Mouse (Mus musculus) spleen, adult 2 months (tissue): ENCODE results near the gene Eif5a. TPM values are rescaled to one million over a fixed set of nuclear protein-coding genes. Genes with fewer than 3 reads are reported as not detected.
"Not testable (repeated sequence)": the region's sequence is repeated elsewhere in the genome, so short reads cannot be mapped to it uniquely, and the experiment has no call there.

Experiments
- DNase-seq, 2 experiments: peaks; one replicate each; pipeline versions ENCODE4 v3.0.0 to v3.0.0-alpha.2; 2012 to 2021; ENCODE audit warnings: low spot score in 2 of 2, low read depth in 1 of 2
- H3K27ac ChIP-seq: fragments of 200-500 bp; 2 replicates; pipeline ENCODE4 v1.5.1; 2012; ENCODE audit warnings: low read length, inconsistent platforms; ENCODE audit not compliant: insufficient read depth
- H3K27me3 ChIP-seq: fragments of 200-500 bp; 2 replicates; pipeline ENCODE4 v1.6.1; 2012; ENCODE audit warnings: mild to moderate bottlenecking, moderate library complexity, low read length, inconsistent platforms; ENCODE audit not compliant: control insufficient read depth, insufficient read depth
- H3K36me3 ChIP-seq: fragments of 200-500 bp; 2 replicates; pipeline ENCODE4 v1.6.1; 2012; ENCODE audit warnings: mild to moderate bottlenecking, low read length, inconsistent platforms; ENCODE audit not compliant: control insufficient read depth, insufficient read depth
- H3K4me1 ChIP-seq: fragments of 200-500 bp; 2 replicates; pipeline ENCODE4 v1.6.1; 2011; ENCODE audit warnings: inconsistent platforms; ENCODE audit not compliant: control insufficient read depth, insufficient read depth, insufficient read length
- H3K4me3 ChIP-seq: fragments of 200-500 bp; 2 replicates; pipeline ENCODE4 v1.5.1; 2011; ENCODE audit warnings: mild to moderate bottlenecking, inconsistent platforms; ENCODE audit not compliant: insufficient read depth, insufficient read length; ENCODE audit errors: extremely low read depth
- CTCF ChIP-seq: fragments of 200-500 bp; IDR thresholded peaks from 2 replicates; pipeline ENCODE4 v1.5.1; 2011; ENCODE audit warnings: mild to moderate bottlenecking, inconsistent platforms; ENCODE audit not compliant: insufficient read depth, insufficient read length, insufficient replicate concordance; ENCODE audit errors: extremely low read depth
- POLR2A ChIP-seq: fragments of 200-500 bp; IDR thresholded peaks from 2 replicates; pipeline ENCODE4 v1.6.1; 2011; ENCODE audit warnings: low read depth, low read length, inconsistent platforms
- WGBS: fragments of 180-500 bp; shearing (Covaris S2); methylation state at CpG from one replicate; pipeline ENCODE4 v1.1.7; 2018; 5-methylcytosine and 5-hydroxymethylcytosine counted together
- polyA plus RNA-seq: library from polyadenylated mRNA; depleted of rRNA; stranded (reverse); fragments of >200 nt; gene quantifications from 2 replicates; pipeline ENCODE4 v1.2.3, GENCODE M21; 2012

Gene Eif5a
- polyA plus RNA-seq, 1 experiment = 219 TPM

DNA sequence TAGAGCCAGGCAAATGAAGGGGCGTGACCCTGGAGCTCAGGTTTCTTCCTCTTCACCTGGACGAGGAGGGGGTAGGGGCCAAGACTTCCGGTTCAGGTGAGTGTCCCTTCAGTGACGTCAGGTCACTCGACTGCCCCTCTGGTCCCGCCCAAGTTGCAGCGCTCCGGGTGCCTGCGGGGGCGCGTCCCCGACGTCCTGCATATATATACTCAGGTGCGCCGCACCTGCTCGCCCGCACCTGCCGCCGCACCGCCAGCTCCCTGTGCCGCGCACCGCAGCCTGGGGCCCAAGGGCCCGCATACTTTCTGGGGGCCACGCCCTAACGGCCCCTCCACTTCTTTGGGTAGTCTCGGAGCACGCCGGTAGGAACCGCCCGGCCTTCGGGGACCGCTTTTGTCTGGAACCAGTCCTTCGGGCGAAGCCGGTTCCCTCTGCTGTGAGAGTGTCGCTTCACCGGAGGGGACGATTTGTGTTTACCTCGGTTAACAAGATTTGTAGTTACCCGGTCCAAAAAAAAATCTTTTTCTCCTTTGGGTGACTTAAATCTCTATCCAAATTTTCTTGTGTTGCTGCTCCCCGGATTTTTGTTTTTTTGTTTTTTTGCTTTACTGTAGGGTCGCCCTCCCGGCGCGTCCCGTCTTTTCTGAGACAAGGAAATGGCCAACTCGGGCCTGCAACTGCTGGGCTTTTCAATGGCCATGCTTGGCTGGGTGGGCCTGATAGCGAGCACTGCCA lies 43.7 kb upstream of the Eif5a start:
- Histone ChIP-seq H3K4me3 (no peak overlapping the region; the same call in 1 of the 2 replicates), H3K36me3 (peaks cover 1% of the 10 kb centered on the region; the same call in 1 of the 2 replicates), H3K27ac (no peak overlapping the region), H3K4me1 (peaks cover 16% of the 10 kb centered on the region), H3K27me3 (peaks cover 23% of the 10 kb centered on the region)
- TF ChIP-seq POLR2A = no peak
- no peak for TF ChIP-seq CTCF
- 9% methylated on average over 49 of the region's 49 CpGs for WGBS
- no peak for DNase-seq

DNA sequence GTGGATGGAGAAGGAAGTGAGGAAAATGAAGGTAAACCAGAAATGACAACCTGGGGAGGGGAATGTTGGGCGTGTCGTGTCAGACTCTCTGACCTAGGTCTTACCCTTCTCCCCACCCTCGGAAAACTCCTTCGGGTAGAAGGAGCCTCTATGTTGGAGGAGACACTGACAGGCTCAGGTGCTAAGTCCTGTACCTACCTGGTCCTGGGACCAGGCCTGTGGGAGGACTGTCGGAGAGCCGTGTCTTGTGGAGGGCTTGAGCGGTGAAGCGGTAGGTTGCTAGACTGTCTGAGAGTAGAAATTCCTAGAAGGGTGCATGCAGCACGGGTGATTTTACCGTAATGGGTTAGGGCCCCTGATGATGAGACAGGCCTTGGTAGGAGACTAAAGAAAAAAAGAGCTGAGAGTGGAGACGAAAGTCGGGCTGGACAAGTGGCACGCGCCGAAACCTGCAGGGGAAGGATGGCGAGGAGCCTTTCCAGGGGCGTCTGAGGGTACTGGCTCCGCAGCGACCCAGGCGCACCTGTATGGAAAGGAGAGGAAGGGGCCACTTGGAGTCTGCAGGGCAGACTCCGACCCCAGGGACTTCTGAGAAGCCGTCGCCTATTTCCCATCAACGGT lies 43.0 kb upstream of the Eif5a start, which contains the start of gene Cldn7:
Cldn7 (plus strand) TSS at position 130 of the 621 bp plus-strand sequence.
- no peak for TF ChIP-seq POLR2A
- TF ChIP-seq CTCF = no peak
- peaks cover 1% of the 10 kb centered on the region; the same call in 1 of the 2 replicates for H3K36me3 ChIP-seq
- H3K4me3 ChIP-seq = no peak within 1 kb of the TSS
- DNase-seq = no peak
- H3K27me3 ChIP-seq = peaks cover 23% of the 10 kb centered on the region
- peaks cover 15% of the 10 kb centered on the region for H3K4me1 ChIP-seq
- 35% methylated on average over 24 of the region's 24 CpGs for WGBS
- no peak within 1 kb of the TSS for H3K27ac ChIP-seq

DNA sequence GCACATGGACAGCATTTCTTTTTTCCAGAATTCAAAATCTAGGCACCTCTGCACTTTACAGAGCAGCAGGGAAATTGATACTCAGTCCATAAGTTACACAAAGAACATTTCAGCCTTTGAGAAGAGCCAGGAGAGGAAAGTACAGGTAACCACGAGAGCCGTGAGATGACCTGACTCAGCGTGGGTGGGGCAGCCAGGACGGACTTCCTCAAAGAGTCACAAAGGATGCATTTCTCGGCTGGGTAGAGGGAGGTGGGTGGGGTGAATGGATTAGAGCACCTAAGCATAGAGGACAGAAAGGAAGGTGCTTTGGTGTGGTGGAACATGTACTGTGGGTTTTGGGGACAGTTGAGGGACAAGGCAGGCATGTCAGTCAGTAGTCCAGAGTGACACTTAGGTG lies 40.1 kb upstream of the Eif5a start:
- 4% methylated on average over 5 of the region's 5 CpGs for WGBS
- peaks cover 23% of the 10 kb centered on the region for H3K27me3 ChIP-seq
- DNase-seq = no peak
- no peaks in the 10 kb centered on the region for H3K36me3 ChIP-seq
- no peak overlapping the region for H3K4me3 ChIP-seq
- no peak for TF ChIP-seq CTCF
- no peak for TF ChIP-seq POLR2A
- H3K27ac ChIP-seq = no peak overlapping the region
- H3K4me1 ChIP-seq = peaks cover 14% of the 10 kb centered on the region

DNA sequence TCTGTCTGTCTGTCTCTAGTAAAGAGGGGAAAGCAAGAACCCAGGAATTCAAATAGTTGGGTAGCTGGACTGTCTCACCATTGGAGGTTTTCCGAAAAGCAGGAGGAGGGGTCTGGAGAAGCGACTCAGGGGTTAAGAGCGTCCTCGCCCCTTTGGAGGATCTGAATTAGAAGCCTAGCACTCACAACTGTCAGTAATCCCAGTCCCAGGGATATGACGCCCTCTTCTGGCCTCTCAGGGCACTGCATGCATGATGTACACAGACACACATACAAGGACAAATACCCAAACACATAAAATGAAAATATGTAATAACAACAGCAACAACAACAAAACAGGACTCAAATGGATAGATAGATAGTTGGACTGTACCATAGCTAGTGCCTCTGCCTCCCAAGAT lies 38.9 kb upstream of the Eif5a start:
- peaks cover 3% of the 10 kb centered on the region for H3K4me1 ChIP-seq
- H3K36me3 ChIP-seq = no peaks in the 10 kb centered on the region
- no peak for DNase-seq
- H3K27me3 ChIP-seq = peaks cover 11% of the 10 kb centered on the region
- 64% methylated on average over 5 of the region's 5 CpGs for WGBS
- TF ChIP-seq POLR2A = no peak
- TF ChIP-seq CTCF = no peak
- H3K27ac ChIP-seq = no peak overlapping the region
- H3K4me3 ChIP-seq = no peak overlapping the region

DNA sequence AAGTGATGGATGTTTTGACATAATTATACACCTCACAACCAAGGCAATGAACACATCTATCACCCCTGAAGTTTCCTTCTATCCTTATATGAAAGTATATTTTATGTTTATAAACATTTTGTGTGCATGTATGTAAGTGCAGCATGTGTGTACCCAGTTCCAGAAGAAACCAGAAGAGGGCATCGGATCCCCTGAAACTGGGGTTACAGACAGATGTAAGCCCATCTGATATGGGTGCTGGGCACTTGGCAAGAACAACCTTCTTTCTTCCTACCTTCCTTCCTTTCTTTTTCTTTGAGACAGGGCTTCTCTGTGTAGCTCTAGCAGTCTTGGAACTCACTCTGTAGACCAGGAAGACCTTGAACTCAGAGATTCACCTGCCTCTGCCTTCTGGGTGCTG lies 34.5 kb upstream of the Eif5a start:
- 66% methylated on average over 1 of the region's 1 CpGs for WGBS
- no peak for TF ChIP-seq CTCF
- no peak for TF ChIP-seq POLR2A
- no peaks in the 10 kb centered on the region for H3K4me1 ChIP-seq
- no peak overlapping the region for H3K27ac ChIP-seq
- no peak for DNase-seq
- no peaks in the 10 kb centered on the region for H3K36me3 ChIP-seq
- H3K27me3 ChIP-seq = peaks cover 2% of the 10 kb centered on the region; the same call in 1 of the 2 replicates
- H3K4me3 ChIP-seq = no peak overlapping the region

DNA sequence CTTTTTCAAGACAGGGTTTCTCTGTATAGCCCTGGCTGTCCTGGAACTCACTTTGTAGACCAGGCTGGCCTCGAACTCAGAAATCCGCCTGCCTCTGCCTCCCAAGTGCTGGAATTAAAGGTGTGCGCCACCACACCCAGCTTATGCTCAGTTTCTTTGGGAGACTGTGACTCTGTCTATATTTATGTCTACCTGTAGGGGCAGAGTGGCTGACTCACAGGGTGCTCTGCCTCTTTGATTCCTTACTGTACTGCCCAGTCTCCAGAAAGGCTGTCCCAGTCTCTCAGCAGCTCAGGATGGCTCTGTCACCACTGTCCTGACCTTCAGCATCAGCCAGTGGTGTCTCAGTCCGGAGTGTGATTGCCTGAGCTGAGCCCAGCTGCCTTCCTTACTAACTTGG lies 33.9 kb upstream of the Eif5a start:
- DNase-seq, H3K4me3 ChIP-seq, H3K4me1 ChIP-seq, H3K27me3 ChIP-seq, H3K27ac ChIP-seq, H3K36me3 ChIP-seq: not testable (repeated sequence)
- whole genome bisulfite sequencing = 76% methylated on average over 4 of the region's 4 CpGs
